ENCODE assay signal across 15 mouse cellular contexts in genomic region chr4:131161501-131161900, GRCm38 (mm10).
A peak's percentile ranks its signal among the peaks of the same experiment; 100 is the strongest.
DNase-seq lines count a peak whose midpoint lies in the region; ATAC-seq and TF ChIP-seq lines count a peak whose summit lies in the region.
"Had no signal": no experiment of that assay in that cellular context is flagged by ENCODE, and none has a peak within 500 bp of the region (broad histone marks: within the 10 kb centered on the region; RNA-seq: fewer than 3 reads in every experiment).

No protein-coding gene starts in this region.

- WGBS in limb, embryonic 14.5 days, result 42% methylated on average over 9 of the region's 9 CpGs
- 74% methylated on average over 9 of the region's 9 CpGs for WGBS in limb, embryonic 10.5 days

- H3K9ac ChIP-seq in limb, embryonic 14.5 days (ENCODE audit: low read depth, low read length, severe bottlenecking), result no peak overlapping the region
- H3K9ac ChIP-seq: forebrain, postnatal 0 days; hindbrain, embryonic 13.5 days; midbrain, embryonic 13.5 days had no signal

- H3K4me3 ChIP-seq in limb, embryonic 14.5 days (replicated peaks; ENCODE audit: low read length), result no peak overlapping the region
- H3K4me3 ChIP-seq in limb, embryonic 10.5 days, result no peak overlapping the region
- H3K4me3 ChIP-seq: gastrocnemius, adult 2 months; hindbrain, embryonic 13.5 days; layer of hippocampus, adult 2 months; midbrain, embryonic 13.5 days had no signal

- TF ChIP-seq POLR2A in limb, embryonic 14.5 days (IDR thresholded peaks at IDR 0.05; ENCODE audit: borderline replicate concordance, extremely low read depth, insufficient read depth, insufficient read length), result no peak

- H3K36me3 ChIP-seq in limb, embryonic 14.5 days (ENCODE audit: control insufficient read depth, insufficient read depth, low read length), result no peaks in the 10 kb centered on the region
- H3K36me3 ChIP-seq in limb, embryonic 10.5 days, result no peaks in the 10 kb centered on the region
- H3K36me3 ChIP-seq: hindbrain, embryonic 13.5 days; midbrain, embryonic 13.5 days had no signal

- intact Hi-C loops in gastrocnemius, postnatal 14 days (cut with DNase I; ENCODE audit: low total_unique reads), result no loop called here

- no peak overlapping the region for H3K27ac ChIP-seq in limb, embryonic 14.5 days (replicated peaks; ENCODE audit: low read depth, low read length)
- no peak overlapping the region for H3K27ac ChIP-seq in limb, embryonic 10.5 days
- H3K27ac ChIP-seq: gastrocnemius, adult 2 months; hindbrain, embryonic 13.5 days; layer of hippocampus, adult 2 months had no signal

- ATAC-seq in limb, embryonic 14.5 days (ENCODE audit: low FRiP score, low read depth), result no peak
- ATAC-seq: forebrain, postnatal 0 days; intestine, embryonic 16.5 days; midbrain, embryonic 13.5 days had no signal

- no peaks in the 10 kb centered on the region for H3K27me3 ChIP-seq in limb, embryonic 14.5 days (ENCODE audit: control insufficient read depth, insufficient read depth, low read length)
- H3K27me3 ChIP-seq in limb, embryonic 10.5 days (ENCODE audit: low read depth, poor library complexity, severe bottlenecking), result peaks cover 12% of the 10 kb centered on the region; the same call in 1 of the 2 replicates

- H3K4me1 ChIP-seq in limb, embryonic 14.5 days (ENCODE audit: control insufficient read depth, insufficient read depth, low read length), result peaks cover 5% of the 10 kb centered on the region; the same call in 1 of the 2 replicates
- peaks cover 45% of the 10 kb centered on the region for H3K4me1 ChIP-seq in limb, embryonic 10.5 days

- no peak overlapping the region for H3K4me2 ChIP-seq in limb, embryonic 14.5 days (replicated peaks; ENCODE audit: low read depth, low read length, severe bottlenecking)
- H3K4me2 ChIP-seq: hindbrain, embryonic 13.5 days; liver, embryonic 11.5 days; midbrain, embryonic 13.5 days had no signal

- DNase-seq in gastrocnemius, postnatal 14 days, result peak; percentile 17
- DNase-seq in gastrocnemius, adult 8-10 months (ENCODE audit: low spot score in 2 of 2), result no peak
- DNase-seq in limb, embryonic 14.5 days (ENCODE audit: low spot score), result peak; percentile 68
- no peak for DNase-seq in limb, embryonic 10.5 days (ENCODE audit: low spot score)
- DNase-seq in brain, adult 2 months (ENCODE audit: low read depth, low spot score), result peak; percentile 73
- peak; percentile 73 for DNase-seq in cerebellum, adult 9-10 months
- DNase-seq in right cerebral cortex, adult 2 months (ENCODE audit: low spot score in 2 of 2), result no peak
- DNase-seq: forebrain, postnatal 0 days; gastrocnemius, adult 2 months; right cerebral cortex, postnatal 4 days had no signal

- H3K9me3 ChIP-seq in limb, embryonic 14.5 days (ENCODE audit: control insufficient read depth, low read length), result no peaks in the 10 kb centered on the region
- H3K9me3 ChIP-seq in limb, embryonic 10.5 days (replicated peaks), result no peaks in the 10 kb centered on the region
- H3K9me3 ChIP-seq: hindbrain, embryonic 13.5 days; midbrain, embryonic 13.5 days had no signal

Comparison
In these comparisons a context has a peak if more than half of its experiments do, and no peak if none do; other contexts are left out.
1. DNase-seq: peak in gastrocnemius, postnatal 14 days (single experiment), limb, embryonic 14.5 days (single experiment), brain, adult 2 months (single experiment) and cerebellum, adult 9-10 months (single experiment); none in gastrocnemius, adult 8-10 months (0 of 2), limb, embryonic 10.5 days (single experiment) and right cerebral cortex, adult 2 months (0 of 2).